Mouse (Mus musculus) lung, adult 2 months (tissue): ENCODE measurements around the gene Cox8a. TPM values are rescaled to one million over a fixed set of nuclear protein-coding genes. Genes with fewer than 3 reads are reported as not detected.

Source experiments
- DNase-seq: peaks from one replicate; pipeline ENCODE4 v3.0.0; 2022
- H3K4me1 ChIP-seq: fragments of 200-500 bp; 2 replicates; pipeline ENCODE4 v1.6.1; 2011; ENCODE audit warnings: low read length; ENCODE audit not compliant: control insufficient read depth, insufficient read depth
- H3K4me3 ChIP-seq: fragments of 200-500 bp; replicated peaks from 2 replicates; pipeline ENCODE3; 2011; ENCODE audit warnings: low read depth, mild to moderate bottlenecking, control low read depth, low read length; ENCODE audit errors: extremely low read depth
- CTCF ChIP-seq: fragments of 200-500 bp; IDR thresholded peaks from 2 replicates; pipeline ENCODE4 v1.5.1; 2011; ENCODE audit warnings: mild to moderate bottlenecking, low read length, control low read depth; ENCODE audit not compliant: insufficient read depth
- POLR2A ChIP-seq: fragments of 200-500 bp; IDR thresholded peaks from 2 replicates; pipeline ENCODE4 v1.6.1; 2011; ENCODE audit warnings: low read depth, mild to moderate bottlenecking, control low read depth, low read length, borderline replicate concordance; ENCODE audit errors: extremely low read depth
- WGBS: fragments of 180-500 bp; shearing (Covaris S2); methylation state at CpG from one replicate; pipeline ENCODE4 v1.1.7; 2018; 5-methylcytosine and 5-hydroxymethylcytosine counted together
- polyA plus RNA-seq: library from polyadenylated mRNA; depleted of rRNA; stranded (reverse); fragments of >200 nt; gene quantifications from 2 replicates; pipeline ENCODE4 v1.2.3, GENCODE M21; 2012

The Cox8a gene
- polyA plus RNA-seq, 1 experiment: 984 TPM

DNA sequence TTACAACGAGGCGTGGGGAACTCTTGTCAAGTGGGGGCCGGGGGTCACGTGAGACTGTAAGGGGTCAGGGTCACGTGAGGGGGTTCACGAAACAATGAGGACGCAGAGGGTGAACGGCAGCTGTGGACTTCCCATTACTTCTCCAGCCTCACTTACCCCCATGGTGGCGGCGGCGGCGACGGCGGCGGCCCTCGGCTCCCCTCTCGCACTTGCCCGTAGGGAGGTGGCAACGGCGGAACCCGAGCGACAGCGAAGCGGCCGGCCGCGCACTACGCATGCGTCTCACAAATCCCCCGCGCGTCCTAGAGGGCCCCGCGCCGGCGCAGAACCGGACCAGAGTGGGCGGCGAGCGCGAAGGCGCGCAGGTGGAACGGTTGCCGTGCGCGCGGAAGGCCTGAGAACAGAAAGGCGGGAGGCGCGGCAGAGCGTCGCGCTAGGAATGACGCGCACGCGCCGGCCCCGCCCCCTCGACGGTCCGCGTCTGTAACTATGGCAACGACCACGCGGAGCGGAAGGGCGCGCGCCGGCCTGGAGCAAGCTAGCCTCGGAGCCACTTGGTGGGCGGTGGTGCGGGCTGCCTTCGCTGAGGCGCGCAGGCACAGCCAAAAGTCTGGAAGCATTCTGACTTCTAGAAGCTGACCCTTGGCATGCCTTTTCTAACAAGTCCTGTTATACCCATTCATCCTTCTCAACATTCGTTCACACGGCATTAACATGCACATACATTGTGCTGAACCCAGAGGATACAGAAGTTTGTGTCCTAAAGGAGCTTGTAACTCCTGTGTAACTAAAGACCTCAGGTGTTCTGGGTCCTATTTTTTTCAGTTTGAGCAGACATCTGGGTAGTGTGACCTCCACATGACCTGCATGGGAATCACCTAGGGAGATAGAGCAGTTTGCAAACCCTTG is 23.6 kb upstream of the Cox8a start, which contains the start of gene Naa40:
Gene Naa40 (minus strand): TSS at position 402 of the 909 bp plus-strand sequence.
- peak; percentile 90 for DNase-seq
- Histone ChIP-seq H3K4me3 (peak within 1 kb of the TSS; percentile 96), H3K4me1 (peaks cover 6% of the 10 kb centered on the region)
- TF ChIP-seq POLR2A (no peak), CTCF (no peak)
- under 1% methylated on average over 80 of the region's 80 CpGs for WGBS

DNA sequence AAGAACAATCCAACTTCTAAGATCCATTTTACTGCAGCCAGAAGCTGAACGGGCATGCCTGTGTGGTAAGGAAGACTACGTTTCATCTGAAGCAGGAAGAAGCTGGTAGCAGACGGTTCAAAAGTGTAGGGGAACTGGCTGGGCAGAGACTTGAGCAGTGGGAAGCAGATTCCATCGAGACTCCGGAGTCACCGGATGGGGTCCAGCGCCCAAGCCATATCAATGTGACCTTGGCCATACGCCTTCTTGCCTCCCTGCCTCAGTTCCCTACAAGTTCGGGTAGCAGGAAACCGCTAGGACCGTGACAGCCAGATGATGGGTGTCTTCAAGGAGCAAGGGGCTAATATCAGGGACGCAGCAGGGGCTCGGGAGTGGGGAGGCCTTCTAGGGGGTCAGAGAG is 22.9 kb upstream of the Cox8a start:
- WGBS: 2% methylated on average over 13 of the region's 13 CpGs
- Histone ChIP-seq H3K4me3 (peak overlapping the region; percentile 96), H3K4me1 (peaks cover 6% of the 10 kb centered on the region)
- TF ChIP-seq POLR2A (no peak), CTCF (no peak)
- DNase-seq: peak; percentile 16

DNA sequence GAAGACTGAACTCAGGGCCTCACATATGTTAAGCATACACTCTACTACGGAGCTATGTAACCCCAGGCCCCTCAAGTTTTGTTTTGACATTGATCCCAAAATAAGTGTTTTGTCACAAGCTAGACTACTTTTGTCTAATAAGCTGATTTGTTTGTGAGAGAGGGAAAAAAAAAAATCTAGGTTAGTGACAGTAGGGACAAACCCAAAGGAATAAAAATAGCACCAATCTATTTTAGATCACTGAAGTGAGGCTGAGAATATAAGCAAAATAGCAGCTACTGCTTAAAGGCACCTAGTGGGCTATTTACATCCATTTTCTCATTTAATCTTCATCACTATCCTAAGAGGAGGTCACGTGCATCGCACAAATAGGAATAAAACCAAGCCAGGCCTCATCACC is 22.2 kb upstream of the Cox8a start:
- TF ChIP-seq CTCF (no peak), POLR2A (no peak)
- DNase-seq: no peak
- H3K4me3 ChIP-seq: no peak overlapping the region
- H3K4me1 ChIP-seq: peaks cover 9% of the 10 kb centered on the region
- WGBS: 81% methylated on average over 3 of the region's 3 CpGs

DNA sequence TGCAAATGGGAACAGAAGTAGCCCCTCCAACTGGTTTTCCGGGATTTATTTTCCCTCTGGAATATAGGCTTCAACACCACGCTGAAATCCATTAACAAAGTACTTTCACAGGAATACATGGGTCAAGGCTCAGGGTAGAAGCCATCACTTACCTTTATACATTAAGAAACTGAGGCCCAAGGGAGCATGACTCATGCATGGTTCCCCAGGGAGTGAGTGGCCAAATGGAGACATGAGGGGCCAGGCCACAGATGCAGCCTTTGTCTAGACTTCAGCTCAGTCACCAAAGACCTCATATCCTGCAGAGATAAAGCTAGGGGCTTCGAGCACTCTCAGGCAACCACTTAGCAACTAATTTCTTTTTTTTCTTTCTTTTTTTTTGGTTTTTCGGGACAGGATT is 19.3 kb upstream of the Cox8a start:
- 82% methylated on average over 4 of the region's 4 CpGs for WGBS
- DNase-seq: no peak
- TF ChIP-seq POLR2A: no peak
- no peak for TF ChIP-seq CTCF
- peaks cover 9% of the 10 kb centered on the region for H3K4me1 ChIP-seq
- no peak overlapping the region for H3K4me3 ChIP-seq

DNA sequence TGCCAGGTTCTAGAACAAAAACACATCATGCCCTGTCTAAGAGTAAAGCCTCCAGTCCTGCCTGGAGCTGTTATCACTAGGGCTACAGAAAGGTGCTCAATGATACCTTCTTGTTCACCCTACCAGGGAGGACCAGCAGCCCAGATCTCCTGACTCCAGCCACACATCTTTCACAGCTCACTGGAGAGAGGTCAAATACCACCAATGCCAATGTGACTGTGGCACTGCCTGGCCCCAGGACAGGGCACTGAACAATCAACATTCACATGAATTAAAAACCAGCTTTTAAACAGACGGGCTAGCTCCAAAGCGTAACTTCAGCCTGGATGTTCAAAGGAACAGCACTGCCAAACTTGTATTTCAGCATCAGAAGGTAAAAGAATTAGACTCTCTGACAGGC is 18.6 kb upstream of the Cox8a start:
- no peak for DNase-seq
- Histone ChIP-seq H3K4me3 (no peak overlapping the region), H3K4me1 (peaks cover 7% of the 10 kb centered on the region)
- 90% methylated on average over 2 of the region's 2 CpGs for WGBS
- TF ChIP-seq CTCF (no peak), POLR2A (no peak)

DNA sequence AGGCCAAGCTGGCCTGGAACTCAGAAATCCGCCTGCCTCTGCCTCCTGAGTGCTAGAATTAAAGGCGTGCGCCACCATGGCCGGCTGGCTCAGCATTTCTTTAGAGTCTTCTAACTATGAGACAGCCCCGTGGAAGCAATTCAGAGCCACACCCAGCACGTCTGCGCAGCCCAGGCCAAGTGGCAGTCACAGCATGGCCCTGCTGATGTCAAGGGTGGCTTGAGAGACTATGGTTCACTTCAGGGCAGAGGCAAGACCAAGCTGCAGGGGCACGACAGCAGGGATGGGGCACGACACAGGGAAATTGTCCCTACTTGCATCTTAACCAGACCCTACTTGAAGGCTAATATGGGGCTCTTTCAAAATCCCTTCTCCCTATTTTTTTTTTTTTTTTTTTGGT is 18.0 kb upstream of the Cox8a start:
- H3K4me1 ChIP-seq: peaks cover 6% of the 10 kb centered on the region
- TF ChIP-seq POLR2A (no peak), CTCF (no peak)
- no peak for DNase-seq
- 91% methylated on average over 9 of the region's 9 CpGs for WGBS
- no peak overlapping the region for H3K4me3 ChIP-seq

DNA sequence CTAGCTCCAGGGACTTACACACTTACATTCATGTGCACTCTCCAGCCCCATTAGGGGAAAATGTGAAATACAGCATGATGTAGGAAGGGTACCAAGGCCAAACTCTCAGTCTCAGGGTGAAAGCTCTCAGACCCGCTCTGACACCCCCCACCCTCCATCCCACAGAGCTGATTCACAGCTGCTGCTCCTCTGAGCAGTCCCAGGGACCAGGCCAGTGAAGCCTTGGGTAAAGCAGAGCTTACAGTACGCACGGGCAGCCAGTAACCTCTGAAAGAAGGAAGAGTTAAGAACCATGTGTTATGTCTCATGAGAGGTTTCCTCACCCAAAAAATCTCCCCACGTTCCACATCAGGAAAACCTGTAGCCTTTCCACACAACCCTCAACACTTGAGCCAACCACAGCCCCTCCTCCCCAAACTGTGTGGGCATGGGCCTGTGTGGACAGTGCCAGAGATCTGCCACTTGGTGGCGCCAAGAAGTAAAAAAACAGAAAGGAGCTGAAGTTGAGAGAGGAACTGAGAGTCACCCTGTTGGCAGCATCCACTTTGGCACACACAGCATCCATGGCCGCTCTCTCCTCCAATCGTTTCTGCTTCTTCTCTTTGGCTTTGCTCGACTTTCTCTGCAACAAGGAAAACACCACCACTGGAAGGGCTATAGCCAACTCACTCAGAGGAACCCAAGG is 17.3 kb upstream of the Cox8a start:
- WGBS: 38% methylated on average over 8 of the region's 8 CpGs
- Histone ChIP-seq H3K4me1 (0 out of 2 replicates have a peak, but pooled peaks cover 2% of the 10 kb centered on the region), H3K4me3 (no peak overlapping the region)
- peak; percentile 75 for DNase-seq
- TF ChIP-seq POLR2A (no peak), CTCF (peak; percentile 72)

DNA sequence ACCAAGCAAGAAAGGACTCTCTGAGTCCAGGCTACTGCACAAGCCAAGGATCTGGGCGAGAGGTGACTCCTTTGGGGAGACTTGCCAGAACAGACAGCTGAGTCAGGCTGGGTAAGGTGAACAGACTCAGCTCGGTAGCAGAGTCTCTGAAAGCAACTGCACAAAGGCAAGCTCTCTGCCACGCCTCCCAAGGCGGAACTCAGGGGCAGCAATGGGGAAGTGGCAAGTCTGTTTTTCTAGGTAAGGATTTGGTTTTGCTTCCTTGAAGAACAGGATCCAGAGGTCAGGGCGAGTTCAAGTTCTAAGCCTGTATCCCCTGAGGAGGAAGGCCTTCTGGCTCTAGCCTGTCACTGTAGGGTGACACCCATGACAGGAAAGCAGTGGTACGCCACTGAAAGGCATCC is 9.1 kb upstream of the Cox8a start:
- no peak overlapping the region for H3K4me3 ChIP-seq
- WGBS: 74% methylated on average over 6 of the region's 6 CpGs
- DNase-seq: no peak
- no peak for TF ChIP-seq CTCF
- TF ChIP-seq POLR2A: no peak
- no peaks in the 10 kb centered on the region for H3K4me1 ChIP-seq

DNA sequence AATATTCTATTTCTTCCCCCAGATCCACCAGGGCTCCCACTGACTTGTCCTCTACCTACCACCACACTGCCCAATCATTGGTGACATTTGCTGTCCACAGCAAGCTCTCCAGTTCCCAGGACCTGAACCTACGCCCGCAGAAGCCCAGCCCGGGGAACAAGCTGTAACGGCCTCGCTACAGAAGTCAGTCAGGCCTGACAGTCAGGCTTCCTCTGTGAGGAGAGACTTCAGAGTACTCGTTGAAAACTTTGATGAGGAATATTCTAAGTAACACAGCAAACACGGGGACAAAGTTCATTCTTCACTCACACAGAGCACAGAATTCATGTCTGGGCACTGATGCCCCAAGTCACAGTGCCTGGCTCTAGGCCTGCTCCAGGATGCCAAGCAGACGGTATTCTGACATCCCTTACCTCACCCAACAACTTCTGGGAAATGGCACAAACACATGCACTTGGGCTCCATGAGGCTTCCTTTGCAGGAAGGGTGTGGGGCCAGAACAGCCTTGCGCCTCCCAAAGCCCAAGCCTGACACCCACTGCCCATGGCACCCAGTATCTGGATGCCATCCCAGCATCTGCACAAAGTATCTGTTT is 7.8 kb upstream of the Cox8a start:
- no peak for TF ChIP-seq POLR2A
- TF ChIP-seq CTCF: no peak
- no peak for DNase-seq
- Histone ChIP-seq H3K4me1 (no peaks in the 10 kb centered on the region), H3K4me3 (no peak overlapping the region)
- 74% methylated on average over 9 of the region's 9 CpGs for WGBS
